Mouse (Mus musculus): ENCODE data around the gene Zfp512.
"Not testable (repeated sequence)": the region's sequence is repeated elsewhere in the genome, so short reads cannot be mapped to it uniquely, and the experiment has no call there.

The Zfp512 gene

GRCm38 (mm10) chr5:31451878-31452561 is at the start of gene Zfp512:
Gene Zfp512 (plus strand): TSS chr5:31452431.
- peak; percentile 90 for DNase-seq (ENCODE audit: low spot score)

DNA sequence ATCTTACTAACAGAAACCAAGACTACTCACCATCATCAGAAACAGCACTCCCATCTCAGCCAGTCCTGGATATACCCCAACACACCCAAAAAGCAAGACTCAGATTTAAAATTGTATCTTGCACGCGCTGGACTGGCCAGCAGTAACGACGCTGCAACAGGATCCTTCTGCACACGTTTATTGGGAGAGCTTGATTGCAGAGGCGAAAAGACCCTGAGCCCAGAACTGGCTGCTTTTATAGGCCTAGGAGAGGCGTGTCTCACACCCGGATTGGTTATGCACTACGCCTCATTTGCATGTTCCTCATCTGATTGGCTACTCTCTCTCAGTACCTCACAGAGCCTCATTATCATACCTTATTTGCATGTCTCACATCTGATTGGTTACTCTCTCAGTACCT is 17.5 kb upstream of the Zfp512 start:
- not testable (repeated sequence) for DNase-seq (ENCODE audit: low spot score)

DNA sequence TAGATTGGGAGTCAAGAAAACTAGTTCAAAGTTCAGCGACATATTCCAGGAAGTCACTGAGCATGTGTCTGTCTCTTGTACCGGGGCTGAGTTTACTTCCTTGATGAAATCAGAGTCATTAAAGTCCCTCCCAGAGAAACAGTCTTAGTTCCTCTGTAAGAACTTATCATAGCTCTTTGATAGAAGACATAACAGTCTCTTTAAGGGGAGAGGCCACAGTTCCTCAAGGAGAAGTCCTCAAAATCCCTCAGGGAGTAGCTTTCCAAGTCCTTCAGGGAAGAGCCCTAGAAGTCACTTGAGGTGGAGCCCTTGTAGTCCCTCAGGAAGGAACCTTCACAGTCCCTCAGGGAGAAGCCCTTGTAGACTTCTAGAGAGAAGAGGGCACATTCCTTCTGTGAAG is 895 bp upstream of the Zfp512 start:
- DNase-seq (ENCODE audit: low spot score), result no peak

DNA sequence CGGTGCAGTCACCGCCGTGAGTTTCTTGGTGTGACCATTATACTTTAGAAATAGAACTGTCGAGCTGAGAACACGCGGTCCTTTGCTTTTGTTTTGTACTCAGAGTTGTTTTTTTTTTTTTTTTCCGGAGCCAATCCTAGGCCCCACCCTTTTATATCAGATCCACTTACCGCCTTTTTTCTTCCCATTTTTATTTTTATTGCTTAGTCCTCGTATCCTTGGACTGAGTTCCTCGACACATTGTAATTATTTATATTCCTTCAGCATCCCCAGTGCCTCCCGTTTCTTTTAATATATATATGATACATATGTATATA is 289 bp downstream of the Zfp512 start:
- no peak for DNase-seq (ENCODE audit: low spot score)

DNA sequence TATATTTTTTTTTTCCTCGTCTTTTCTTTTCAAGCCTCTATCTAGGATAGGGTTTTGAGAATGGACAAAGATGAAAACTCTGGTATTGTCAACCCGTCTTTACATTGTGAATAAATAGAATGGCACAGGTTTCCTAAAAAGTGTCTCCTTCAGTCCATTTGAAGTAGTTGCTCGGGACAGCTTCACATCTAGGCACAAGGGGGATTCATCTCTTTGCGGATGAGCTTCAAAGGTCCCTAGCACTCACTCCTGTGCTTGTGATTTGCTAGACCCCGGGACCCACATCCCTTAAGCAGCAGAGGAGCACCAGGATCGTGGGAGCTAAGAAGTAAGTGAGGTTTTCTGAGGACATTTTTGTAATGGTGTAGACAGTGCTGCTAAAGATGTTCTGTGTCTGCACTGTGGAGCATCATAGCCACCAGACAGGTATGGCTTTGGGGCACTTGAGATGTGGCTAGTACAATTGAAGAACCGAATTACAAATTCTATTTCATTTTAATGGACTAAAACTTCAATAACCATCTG is 717 bp downstream of the Zfp512 start:
- DNase-seq (ENCODE audit: low spot score), result no peak

DNA sequence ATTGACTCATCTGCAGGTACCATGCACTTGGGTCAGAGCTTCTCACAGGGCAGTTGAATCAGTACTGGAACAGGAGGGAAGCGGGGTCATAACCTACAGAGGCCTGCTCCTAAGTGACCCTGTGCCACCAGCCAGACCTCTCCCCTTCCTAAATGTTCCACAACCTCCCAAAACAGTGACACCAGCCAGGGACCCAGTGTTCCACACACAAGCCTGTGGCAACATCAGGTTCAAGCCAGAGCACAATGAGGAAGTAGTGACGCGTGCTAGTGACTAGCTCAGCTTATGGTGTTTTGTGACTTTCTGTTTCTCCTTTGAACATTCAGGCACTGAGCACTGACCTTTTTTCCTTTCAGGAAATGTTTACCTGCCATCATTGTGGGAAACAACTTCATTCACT is 15.6 kb downstream of the Zfp512 start:
- DNase-seq (ENCODE audit: low spot score), result no peak

DNA sequence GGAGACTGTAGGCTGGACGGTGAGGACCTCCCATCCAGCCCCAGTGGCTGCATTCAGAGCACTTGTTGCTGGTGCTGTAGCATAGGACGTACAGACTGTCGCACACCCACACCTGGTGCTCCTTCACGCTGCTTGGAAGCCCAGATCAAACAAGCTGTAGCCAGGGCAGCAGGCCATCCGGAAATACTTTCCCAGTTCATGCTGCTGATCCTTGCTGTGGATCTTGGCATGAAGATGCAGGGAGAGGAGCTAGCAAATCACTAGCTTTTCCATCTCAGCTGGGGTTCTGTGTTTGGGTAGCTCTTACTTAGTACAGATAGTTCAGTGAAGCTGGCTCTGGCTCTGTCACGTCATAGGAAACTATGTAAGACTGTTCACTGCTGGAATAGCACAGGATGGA is 17.5 kb downstream of the Zfp512 start:
- no peak for DNase-seq (ENCODE audit: low spot score)

- DNase-seq (ENCODE audit: low spot score), result peak; percentile 47
Observed at GRCm38 (mm10) chr5:31470334-31470733, 18.1 kb downstream of the Zfp512 start.

DNA sequence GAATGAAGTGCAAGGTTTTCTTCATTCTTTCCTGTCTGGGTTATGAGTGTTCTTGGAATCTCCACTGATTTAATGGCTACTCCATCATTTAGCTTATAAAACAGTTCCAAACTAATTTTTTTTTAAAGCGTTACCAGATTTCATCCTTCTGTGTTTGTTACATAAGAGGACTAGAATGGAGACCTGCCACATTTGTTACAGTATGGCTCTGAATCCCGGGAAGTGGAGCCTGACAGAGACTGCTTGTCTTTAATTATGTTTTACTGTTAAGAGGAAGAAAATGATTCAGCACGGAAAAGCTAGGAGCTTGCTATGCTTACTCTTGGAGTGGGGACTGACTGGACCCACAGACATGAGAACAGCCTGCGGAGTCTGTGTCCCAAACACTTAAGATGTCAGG is 28.3 kb downstream of the Zfp512 start:
- no peak for DNase-seq (ENCODE audit: low spot score)

GRCm38 (mm10) chr5:31485440-31485839 is 33.2 kb downstream of the Zfp512 start, which contains the start of gene 4930548H24Rik:
Gene 4930548H24Rik (plus strand): TSS chr5:31485740.
- DNase-seq (ENCODE audit: low spot score), result no peak

DNA sequence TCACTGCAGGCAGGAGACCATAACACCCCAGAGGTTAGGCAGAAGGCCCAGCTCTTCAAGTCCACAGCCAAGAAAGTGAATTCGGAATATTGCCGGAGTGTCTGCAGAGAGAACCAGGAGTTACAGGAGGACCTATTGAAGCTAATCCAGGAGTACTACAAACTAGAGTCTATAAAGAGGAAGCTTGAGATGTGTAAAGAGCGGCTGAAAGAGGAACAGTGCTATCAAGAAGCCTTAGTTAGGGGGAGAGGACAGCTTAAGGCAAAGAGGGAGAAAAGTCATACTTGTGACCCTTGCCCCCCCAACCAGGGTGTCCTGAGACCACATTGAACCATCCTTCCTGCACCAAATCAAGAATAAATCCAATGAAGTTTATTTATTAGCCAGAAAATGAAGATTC is 35.7 kb downstream of the Zfp512 start:
- no peak for DNase-seq (ENCODE audit: low spot score)

- no peak for DNase-seq (ENCODE audit: low spot score)
Observed at GRCm38 (mm10) chr5:31489116-31489769, 37.0 kb downstream of the Zfp512 start.

DNA sequence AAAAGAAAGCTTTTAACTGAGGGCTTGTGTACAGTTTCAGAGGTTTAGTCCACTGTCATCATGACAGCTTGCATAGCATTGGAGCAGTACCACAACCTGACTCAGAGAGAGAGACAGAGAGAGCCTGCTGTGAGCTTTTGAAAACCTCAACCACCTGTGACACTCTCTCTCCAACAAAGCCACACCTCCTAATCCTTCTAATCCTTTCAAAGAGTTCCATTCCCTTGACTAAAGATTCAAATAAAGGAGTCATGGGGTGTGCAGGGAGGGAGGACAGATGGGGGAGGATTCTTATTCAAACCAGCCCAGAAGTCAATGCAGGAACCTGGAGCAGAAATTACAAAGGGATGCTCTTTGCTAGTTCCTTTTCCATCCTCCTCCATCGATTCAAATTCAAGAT is 39.8 kb downstream of the Zfp512 start:
- no peak for DNase-seq (ENCODE audit: low spot score)

- DNase-seq (ENCODE audit: low spot score), result peak; percentile 84
Observed at GRCm38 (mm10) chr5:31494513-31495297, 42.5 kb downstream of the Zfp512 start, which contains the start of gene Gpn1. Gene Gpn1 (plus strand): TSS chr5:31494741.

DNA sequence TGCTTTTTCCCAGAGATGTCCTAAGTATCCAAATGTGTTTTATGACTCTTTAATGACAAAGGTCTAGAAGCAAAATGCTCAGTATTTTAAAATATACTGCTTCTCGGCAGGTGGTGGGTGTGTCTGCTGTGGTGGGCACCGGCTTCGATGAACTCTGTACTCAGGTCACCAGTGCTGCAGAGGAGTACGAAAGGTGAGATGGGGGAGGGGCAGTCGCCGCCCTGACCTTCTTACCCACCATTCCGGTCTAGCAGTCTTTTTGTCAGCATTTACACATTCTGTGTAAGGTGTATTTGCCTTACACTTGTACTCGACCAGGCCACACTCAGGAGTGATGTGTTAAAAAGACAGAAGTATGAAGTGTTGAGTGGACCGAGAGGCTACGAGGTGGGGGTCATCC is 52.6 kb downstream of the Zfp512 start:
- no peak for DNase-seq (ENCODE audit: low spot score)

GRCm38 (mm10) chr5:31512481-31512880 is 60.2 kb downstream of the Zfp512 start:
- DNase-seq (ENCODE audit: low spot score), result no peak

- DNase-seq (ENCODE audit: low spot score), result no peak
Observed at GRCm38 (mm10) chr5:31520556-31520955, 68.3 kb downstream of the Zfp512 start.

DNA sequence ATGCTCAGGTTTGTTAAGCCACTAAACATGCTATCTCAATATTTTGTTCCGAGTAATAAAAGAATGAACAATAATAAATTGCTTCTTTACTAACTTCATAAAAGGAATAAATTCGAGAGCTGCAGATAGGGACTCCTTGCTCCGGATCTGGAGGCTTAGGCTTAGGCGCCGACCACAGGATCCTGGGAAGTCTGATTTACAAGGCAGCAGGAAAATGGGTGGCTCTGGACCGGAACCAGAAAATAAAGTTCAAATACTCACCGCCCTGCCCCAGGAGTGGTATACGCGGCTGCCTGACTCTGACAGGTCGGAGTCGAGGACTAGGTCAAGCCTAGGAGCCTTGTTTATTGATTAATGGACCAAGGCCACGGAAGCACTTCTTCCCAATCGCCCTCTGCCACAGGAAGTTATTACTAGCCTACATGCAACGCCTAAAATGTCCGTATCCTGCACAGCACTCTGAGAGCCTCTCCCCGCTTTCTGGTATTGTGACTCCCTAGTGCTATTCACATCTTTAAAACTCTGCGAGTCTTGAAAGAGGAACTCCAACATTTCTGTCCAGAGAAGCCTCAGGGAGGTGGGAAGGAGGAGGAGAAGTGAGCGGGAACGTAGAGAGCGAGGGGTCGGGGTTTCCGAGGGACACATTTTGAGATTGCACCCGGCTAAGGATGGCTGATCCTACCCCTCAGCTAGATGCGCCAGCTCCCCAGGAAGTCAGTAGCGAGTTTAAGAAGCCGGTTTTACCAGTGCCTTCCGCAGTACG is 74.3 kb downstream of the Zfp512 start, which contains the start of gene Slc4a1ap:
Gene Slc4a1ap (plus strand): TSS at position 642 of the 763 bp plus-strand sequence.
- DNase-seq (ENCODE audit: low spot score), result peak; percentile 78

- DNase-seq (ENCODE audit: low spot score), result no peak
Observed at GRCm38 (mm10) chr5:31527117-31527680, 75.0 kb downstream of the Zfp512 start.

DNA sequence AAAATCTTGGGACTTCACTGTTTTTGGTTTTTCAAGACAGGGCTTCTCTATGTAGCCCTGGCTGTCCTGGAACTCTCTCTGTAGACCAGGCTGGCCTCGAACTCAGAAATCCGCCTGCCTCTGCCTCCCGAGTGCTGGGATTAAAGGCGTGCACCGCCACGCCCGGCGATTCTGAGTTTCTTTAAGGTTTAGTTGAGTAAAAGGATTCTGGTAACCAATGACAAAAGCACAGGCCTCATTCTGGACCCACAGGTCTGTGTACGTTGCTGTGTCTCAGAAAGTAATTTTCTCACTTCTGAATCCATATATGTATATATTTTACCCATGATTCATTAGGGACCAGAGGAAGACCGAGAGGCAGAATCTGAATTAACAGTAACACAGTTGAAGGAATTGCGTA is 75.5 kb downstream of the Zfp512 start, which contains the start of gene Supt7l:
Gene Supt7l (minus strand): TSS at position 101 of the 400 bp plus-strand sequence.
- not testable (repeated sequence) for DNase-seq (ENCODE audit: low spot score)

DNA sequence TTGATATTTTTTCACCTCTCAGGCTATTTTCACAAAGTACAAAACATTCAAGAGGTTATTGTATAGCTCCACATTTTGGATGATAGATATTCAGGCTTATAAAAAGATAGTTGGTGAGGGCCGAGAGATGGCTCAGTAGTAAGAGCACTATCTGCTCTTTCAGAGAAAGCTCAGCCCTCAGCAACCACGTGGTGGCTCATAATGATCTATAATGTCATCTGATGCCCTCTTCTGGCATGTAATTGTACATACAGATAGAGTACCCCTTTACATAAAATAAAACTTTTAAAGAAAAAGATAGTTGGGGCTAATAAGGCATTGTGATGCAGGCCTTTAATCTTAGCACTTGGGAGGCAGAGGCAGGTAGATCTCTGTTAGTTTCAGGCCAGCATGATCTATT is 76.3 kb downstream of the Zfp512 start:
- DNase-seq (ENCODE audit: low spot score), result no peak

Measured in ovary, postnatal 36 days (tissue).